Mouse (Mus musculus): ENCODE measurements around the gene Aco1. TPM values are rescaled to one million over a fixed set of nuclear protein-coding genes. Genes with fewer than 3 reads are reported as not detected.

Gene Aco1
- polyA plus RNA-seq (2012; rRNA removed; ENCODE audit: low replicate concordance) = 62.2 and 90.9 TPM in 2 replicates

GRCm38 (mm10) chr4:40142743-40143532 is at the start of gene Aco1:
Aco1 (plus strand) TSS chr4:40143081.

GRCm38 (mm10) chr4:40239409-40240271 is 96.8 kb downstream of the Aco1 start, which contains the start of gene Ddx58:
Ddx58 (minus strand) TSS chr4:40239828.

Other genes starting within 250 kb of the Aco1 start
- gene Ddx58, start 96.7 kb downstream of the Aco1 start, polyA plus RNA-seq (2012; rRNA removed; ENCODE audit: low replicate concordance) = 15.4 and 27.7 TPM in 2 replicates
- gene Smim27, start 126.5 kb downstream of the Aco1 start, polyA plus RNA-seq (2012; rRNA removed; ENCODE audit: low replicate concordance) = 22.0 and 25.4 TPM in 2 replicates
- 3.5 and 4.0 TPM in 2 replicates for gene Topors, start 126.8 kb downstream of the Aco1 start, polyA plus RNA-seq (2012; rRNA removed; ENCODE audit: low replicate concordance)
- 96.9 and 128 TPM in 2 replicates for gene Ndufb6, start 136.3 kb downstream of the Aco1 start, polyA plus RNA-seq (2012; rRNA removed; ENCODE audit: low replicate concordance)

Measured in mammary gland, adult 2 months (tissue).